Mouse (Mus musculus): Measurements from ENCODE around the gene Ppp4r1. TPM values are rescaled to one million over a fixed set of nuclear protein-coding genes. Genes with fewer than 3 reads are reported as not detected.

The Ppp4r1 gene
- polyA plus RNA-seq, 2 experiments: 43.7 to 67.6 TPM

GRCm38 (mm10) chr17:65757150-65757549 is 25.2 kb upstream of the Ppp4r1 start:
- Histone ChIP-seq H3K9ac (ENCODE audit: low read depth, low read length, severe bottlenecking) (no peak overlapping the region), H3K4me3 (replicated peaks; ENCODE audit: low read length) (no peak overlapping the region), H3K9me3 (ENCODE audit: control insufficient read depth, low read length) (no peaks in the 10 kb centered on the region), H3K36me3 (ENCODE audit: control insufficient read depth, insufficient read depth, low read length) (peaks cover 3% of the 10 kb centered on the region; the same call in 1 of the 2 replicates), H3K4me1 (ENCODE audit: control insufficient read depth, insufficient read depth, low read length) (no peaks in the 10 kb centered on the region), H3K4me2 (replicated peaks; ENCODE audit: low read depth, low read length, severe bottlenecking) (no peak overlapping the region), H3K27ac (replicated peaks; ENCODE audit: low read depth, low read length) (no peak overlapping the region), H3K27me3 (ENCODE audit: control insufficient read depth, insufficient read depth, low read length) (no peaks in the 10 kb centered on the region)
- no peak for TF ChIP-seq POLR2A (IDR thresholded peaks at IDR 0.05; ENCODE audit: borderline replicate concordance, extremely low read depth, insufficient read depth, insufficient read length)
- DNase-seq (ENCODE audit: low spot score): no peak
- no peak for ATAC-seq (ENCODE audit: low FRiP score, low read depth)
- 70% methylated on average over 6 of the region's 6 CpGs for WGBS

- H3K9me3 ChIP-seq (ENCODE audit: control insufficient read depth, low read length): no peaks in the 10 kb centered on the region
- H3K4me1 ChIP-seq (ENCODE audit: control insufficient read depth, insufficient read depth, low read length): no peaks in the 10 kb centered on the region
- no peaks in the 10 kb centered on the region for H3K36me3 ChIP-seq (ENCODE audit: control insufficient read depth, insufficient read depth, low read length)
- DNase-seq (ENCODE audit: low spot score) (no peak), ATAC-seq (ENCODE audit: low FRiP score, low read depth) (no peak)
- H3K4me3 ChIP-seq (replicated peaks; ENCODE audit: low read length): no peak overlapping the region
- H3K4me2 ChIP-seq (replicated peaks; ENCODE audit: low read depth, low read length, severe bottlenecking): no peak overlapping the region
- H3K27me3 ChIP-seq (ENCODE audit: control insufficient read depth, insufficient read depth, low read length): no peaks in the 10 kb centered on the region
- no peak overlapping the region for H3K27ac ChIP-seq (replicated peaks; ENCODE audit: low read depth, low read length)
- no peak overlapping the region for H3K9ac ChIP-seq (ENCODE audit: low read depth, low read length, severe bottlenecking)
- WGBS: 93% methylated on average over 14 of the region's 14 CpGs
- no peak for TF ChIP-seq POLR2A (IDR thresholded peaks at IDR 0.05; ENCODE audit: borderline replicate concordance, extremely low read depth, insufficient read depth, insufficient read length)
Observed at GRCm38 (mm10) chr17:65763221-65763620, 19.2 kb upstream of the Ppp4r1 start.

- no peak for ATAC-seq (ENCODE audit: low FRiP score, low read depth)
- Histone ChIP-seq H3K36me3 (ENCODE audit: control insufficient read depth, insufficient read depth, low read length) (no peaks in the 10 kb centered on the region), H3K4me3 (replicated peaks; ENCODE audit: low read length) (no peak overlapping the region), H3K27ac (replicated peaks; ENCODE audit: low read depth, low read length) (no peak overlapping the region), H3K9me3 (ENCODE audit: control insufficient read depth, low read length) (no peaks in the 10 kb centered on the region), H3K4me2 (replicated peaks; ENCODE audit: low read depth, low read length, severe bottlenecking) (no peak overlapping the region), H3K4me1 (ENCODE audit: control insufficient read depth, insufficient read depth, low read length) (peaks cover 14% of the 10 kb centered on the region), H3K27me3 (ENCODE audit: control insufficient read depth, insufficient read depth, low read length) (no peaks in the 10 kb centered on the region), H3K9ac (ENCODE audit: low read depth, low read length, severe bottlenecking) (no peak overlapping the region)
- no peak for TF ChIP-seq POLR2A (IDR thresholded peaks at IDR 0.05; ENCODE audit: borderline replicate concordance, extremely low read depth, insufficient read depth, insufficient read length)
- WGBS: 71% methylated on average over 5 of the region's 5 CpGs
- peak; percentile 34 for DNase-seq (ENCODE audit: low spot score)
Observed at GRCm38 (mm10) chr17:65768486-65768885, 13.9 kb upstream of the Ppp4r1 start.

- peak overlapping the region; percentile 80 for H3K9ac ChIP-seq (ENCODE audit: low read depth, low read length, severe bottlenecking)
- DNase-seq (ENCODE audit: low spot score): no peak
- 22% methylated on average over 17 of the region's 17 CpGs for WGBS
- TF ChIP-seq POLR2A (IDR thresholded peaks at IDR 0.05; ENCODE audit: borderline replicate concordance, extremely low read depth, insufficient read depth, insufficient read length): no peak
- H3K36me3 ChIP-seq (ENCODE audit: control insufficient read depth, insufficient read depth, low read length): no peaks in the 10 kb centered on the region
- ATAC-seq (ENCODE audit: low FRiP score, low read depth): no peak
- peak overlapping the region; percentile 72 for H3K4me2 ChIP-seq (replicated peaks; ENCODE audit: low read depth, low read length, severe bottlenecking)
- no peaks in the 10 kb centered on the region for H3K9me3 ChIP-seq (ENCODE audit: control insufficient read depth, low read length)
- H3K27me3 ChIP-seq (ENCODE audit: control insufficient read depth, insufficient read depth, low read length): no peaks in the 10 kb centered on the region
- H3K27ac ChIP-seq (replicated peaks; ENCODE audit: low read depth, low read length): no peak overlapping the region
- H3K4me1 ChIP-seq (ENCODE audit: control insufficient read depth, insufficient read depth, low read length): peaks cover 14% of the 10 kb centered on the region
- peak overlapping the region; percentile 64 for H3K4me3 ChIP-seq (replicated peaks; ENCODE audit: low read length)
Observed at GRCm38 (mm10) chr17:65770982-65771915, 11.1 kb upstream of the Ppp4r1 start.

- Histone ChIP-seq H3K27ac (replicated peaks; ENCODE audit: low read depth, low read length) (peak within 1 kb of the TSS; percentile 15), H3K36me3 (ENCODE audit: control insufficient read depth, insufficient read depth, low read length) (no peaks in the 10 kb centered on the region), H3K4me1 (ENCODE audit: control insufficient read depth, insufficient read depth, low read length) (peaks cover 14% of the 10 kb centered on the region), H3K27me3 (ENCODE audit: control insufficient read depth, insufficient read depth, low read length) (no peaks in the 10 kb centered on the region), H3K9ac (ENCODE audit: low read depth, low read length, severe bottlenecking) (peak within 1 kb of the TSS; percentile 80), H3K4me3 (replicated peaks; ENCODE audit: low read length) (peak within 1 kb of the TSS; percentile 64), H3K4me2 (replicated peaks; ENCODE audit: low read depth, low read length, severe bottlenecking) (peak within 1 kb of the TSS; percentile 72), H3K9me3 (ENCODE audit: control insufficient read depth, low read length) (no peaks in the 10 kb centered on the region)
- under 1% methylated on average over 39 of the region's 75 CpGs for WGBS
- peak; percentile 55 for DNase-seq (ENCODE audit: low spot score)
- ATAC-seq (ENCODE audit: low FRiP score, low read depth): peak; percentile 85
- no peak for TF ChIP-seq POLR2A (IDR thresholded peaks at IDR 0.05; ENCODE audit: borderline replicate concordance, extremely low read depth, insufficient read depth, insufficient read length)
Observed at GRCm38 (mm10) chr17:65771951-65772934, 10.1 kb upstream of the Ppp4r1 start, which contains the start of gene Rab31. TSS of gene Rab31 (minus strand) at chr17:65772752.

Data from limb, embryonic 14.5 days (tissue).